Mouse (Mus musculus) 416B (cell line): ENCODE measurements around the gene Olfr338.
"Not testable (repeated sequence)": the region's sequence is repeated elsewhere in the genome, so short reads cannot be mapped to it uniquely, and the experiment has no call there.

Experiments
- DNase-seq: peaks from one replicate; pipeline ENCODE4 v3.0.0; 2011; ENCODE audit warnings: low read depth

Gene Olfr338

GRCm38 (mm10) chr2:36373219-36373618 lies at the start of gene Olfr338:
TSS of gene Olfr338 (plus strand) at chr2:36373519.
- DNase-seq = no peak

- not testable (repeated sequence) for DNase-seq
Observed at GRCm38 (mm10) chr2:36415174-36415573, 41.9 kb downstream of the Olfr338 start.

GRCm38 (mm10) chr2:36415591-36415990 lies 42.3 kb downstream of the Olfr338 start:
- DNase-seq = not testable (repeated sequence)

- no peak for DNase-seq
Observed at GRCm38 (mm10) chr2:36418647-36419046, 45.3 kb downstream of the Olfr338 start, which contains the start of gene Olfr339. TSS of gene Olfr339 (plus strand) at chr2:36418947.
